Mouse (Mus musculus) 3T3-L1 (cell line): Measurements from ENCODE around the gene Hipk2.

Source experiments
- DNase-seq: peaks from one replicate; pipeline ENCODE4 v3.0.0-alpha.2; 2015; ENCODE audit warnings: low read depth, low spot score

The Hipk2 gene

DNA sequence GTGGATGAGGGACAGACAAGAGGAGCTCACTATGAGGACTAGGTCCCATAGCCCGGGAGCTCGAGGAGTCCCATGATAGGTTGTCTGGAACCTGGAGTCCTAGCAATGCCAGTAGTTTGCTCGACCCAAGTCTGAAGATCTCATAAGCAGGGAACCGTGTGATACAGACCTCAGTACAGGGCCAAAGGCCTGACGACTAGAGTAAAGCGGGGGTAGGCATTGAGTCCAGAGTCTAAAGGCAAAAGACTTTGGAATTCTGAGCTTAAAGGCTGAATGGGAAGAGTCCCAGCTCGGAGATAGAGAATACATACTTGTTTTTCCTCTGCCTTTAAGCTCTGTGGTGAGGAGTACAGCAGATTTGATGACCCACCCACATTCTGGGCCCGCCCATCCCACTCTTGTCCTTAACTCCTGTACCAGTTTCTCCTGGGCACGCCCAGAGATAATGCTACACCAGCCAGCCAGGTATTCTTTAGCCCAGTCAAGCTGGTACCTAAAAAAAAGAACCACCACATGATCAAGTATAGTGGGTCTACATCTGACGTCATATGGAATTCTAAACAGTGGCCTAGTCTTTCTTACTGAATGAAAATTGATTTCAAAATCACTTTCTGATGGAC lies 27.0 kb upstream of the Hipk2 start:
- DNase-seq: no peak

DNA sequence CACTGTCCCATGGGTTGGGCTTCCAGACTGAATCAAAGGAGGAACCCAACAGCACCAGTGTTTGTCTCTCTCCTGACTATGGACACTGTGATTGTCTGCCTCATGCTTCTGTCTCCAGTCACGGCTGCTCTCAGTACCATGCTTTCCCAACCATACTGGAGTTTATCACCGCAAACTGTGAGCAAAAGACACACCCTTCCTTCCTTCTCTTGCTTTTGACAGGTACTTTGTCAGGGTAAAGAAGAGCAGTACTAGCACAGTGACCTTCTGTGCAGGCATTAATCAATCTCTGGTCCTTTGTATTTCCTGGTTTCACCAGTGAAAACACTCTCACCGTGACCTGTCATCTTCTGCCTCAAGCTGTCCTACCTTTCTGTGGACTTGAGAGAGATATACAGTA lies 25.7 kb upstream of the Hipk2 start:
- no peak for DNase-seq

DNA sequence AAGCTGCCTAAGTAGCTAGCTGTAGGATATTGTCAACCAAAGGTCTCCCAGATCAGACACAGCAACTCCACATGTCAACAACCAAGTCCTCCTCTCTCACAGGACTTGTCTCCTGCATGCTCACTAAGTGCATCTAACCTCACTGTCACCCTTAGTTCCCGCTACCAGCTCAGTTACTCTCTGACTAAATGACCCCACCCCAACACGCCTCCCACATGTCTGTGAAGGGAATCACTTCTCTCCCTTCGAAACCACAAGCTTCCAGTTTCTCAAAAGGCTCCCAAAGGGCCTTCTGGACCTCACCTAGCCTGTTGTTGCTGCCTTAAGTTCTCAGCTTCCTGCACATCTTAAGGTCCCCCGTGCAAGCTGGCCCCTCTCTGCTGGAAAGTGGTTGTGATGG lies 25.2 kb upstream of the Hipk2 start:
- DNase-seq: peak; percentile 20

DNA sequence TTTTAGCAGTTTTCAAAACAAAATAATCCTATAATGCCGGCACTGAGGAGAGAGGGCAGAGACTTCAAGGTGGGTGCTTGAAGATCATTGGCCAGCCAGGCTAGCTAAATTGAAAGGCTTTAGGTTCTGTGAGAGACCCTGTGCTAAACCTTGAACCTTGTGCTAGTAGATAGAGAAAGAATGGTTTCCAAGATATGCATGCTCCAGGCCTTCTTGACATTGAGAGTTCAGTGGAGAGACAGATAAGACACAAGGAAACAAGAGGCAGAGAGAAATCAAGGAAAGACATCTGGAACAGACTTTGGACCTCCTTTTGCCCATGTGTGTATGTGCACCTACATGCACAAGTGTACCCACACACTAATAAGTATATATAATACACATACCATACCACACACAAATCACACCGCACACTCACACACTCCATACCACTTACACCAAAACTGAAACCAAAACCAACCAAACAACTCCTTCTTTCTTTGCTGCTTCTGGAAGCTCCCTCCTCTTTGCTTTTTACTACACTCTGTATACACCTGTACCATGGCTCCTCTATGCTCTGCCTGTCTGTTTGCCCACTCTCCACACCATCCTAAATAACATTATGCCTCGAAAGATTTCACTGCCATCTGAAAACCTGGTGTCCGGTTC lies 24.6 kb upstream of the Hipk2 start:
- DNase-seq: no peak

DNA sequence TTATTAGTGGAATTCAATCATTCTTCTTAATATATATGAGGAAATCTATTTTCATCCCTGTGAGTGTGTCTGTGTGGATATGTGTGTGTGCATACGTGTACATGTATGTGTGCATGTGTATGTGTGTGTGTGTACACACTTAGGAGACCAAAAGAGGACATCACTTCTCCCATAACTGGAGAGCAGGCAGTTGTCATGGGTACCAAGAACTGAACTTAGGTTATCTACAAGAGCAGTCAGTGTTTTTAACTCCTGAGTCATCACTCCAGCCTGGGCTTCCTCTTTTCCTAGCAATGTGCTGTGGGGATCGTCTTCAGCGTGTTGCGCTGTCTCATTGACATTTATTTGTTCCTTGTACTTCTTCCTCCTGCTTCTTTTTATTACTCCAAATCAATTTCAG lies 24.1 kb upstream of the Hipk2 start:
- no peak for DNase-seq

DNA sequence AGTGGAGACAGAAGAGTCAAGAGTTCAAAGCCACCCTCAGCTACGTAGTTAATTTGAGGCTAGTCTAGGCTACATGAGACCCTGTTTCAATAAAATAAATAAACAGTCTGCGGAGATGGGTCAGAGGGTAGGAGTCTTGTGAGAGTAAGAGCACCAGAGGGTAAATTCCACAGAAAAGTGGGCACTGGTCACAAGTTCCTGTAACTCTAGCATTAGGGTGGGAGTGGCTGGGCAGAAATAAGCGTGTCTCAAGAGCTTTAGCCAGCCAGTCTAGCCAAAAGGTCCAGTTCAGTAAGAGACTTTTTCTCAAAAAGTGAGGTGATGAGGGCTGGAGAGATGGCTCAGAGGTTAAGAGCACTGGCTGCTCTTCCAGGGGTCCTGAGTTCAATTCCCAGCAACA lies 17.6 kb upstream of the Hipk2 start:
- no peak for DNase-seq

DNA sequence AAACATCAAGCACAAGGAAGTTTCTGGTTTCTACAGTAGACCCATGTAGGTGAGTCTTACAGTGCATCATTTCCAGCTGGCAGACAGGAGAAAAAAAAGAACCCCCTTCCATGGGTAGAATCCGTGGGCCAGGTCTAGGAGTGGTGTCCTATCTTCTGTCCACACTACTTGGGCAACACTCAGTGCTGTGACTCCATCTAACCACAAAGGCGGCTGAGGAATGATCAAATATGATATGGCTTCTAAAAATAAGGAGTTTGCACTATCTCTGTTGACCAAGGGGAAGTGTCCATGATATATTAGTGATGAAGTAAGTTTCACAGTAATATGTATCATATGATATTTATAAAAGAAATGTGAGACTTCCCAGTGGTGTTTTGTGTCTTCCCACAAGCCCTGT lies 16.1 kb upstream of the Hipk2 start:
- no peak for DNase-seq

DNA sequence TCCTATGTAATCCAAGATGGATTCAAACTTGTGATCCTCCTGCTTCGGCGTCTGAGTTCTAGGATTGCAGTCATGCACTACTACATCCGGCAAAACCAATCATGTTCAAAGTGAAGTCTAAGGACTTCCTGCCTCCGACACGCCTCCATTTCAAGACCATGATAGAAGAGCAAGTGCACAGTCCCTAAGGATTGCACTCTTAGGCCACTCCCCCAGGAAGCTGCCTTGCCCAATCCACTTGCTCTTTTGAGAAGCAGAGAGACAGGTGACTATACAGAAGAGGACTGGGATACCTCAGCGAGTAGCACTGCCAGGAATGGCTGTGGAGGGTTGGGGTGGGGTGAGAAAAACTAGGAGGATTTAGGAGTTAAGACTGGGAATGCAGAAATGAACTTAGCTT lies 13.2 kb upstream of the Hipk2 start:
- no peak for DNase-seq

DNA sequence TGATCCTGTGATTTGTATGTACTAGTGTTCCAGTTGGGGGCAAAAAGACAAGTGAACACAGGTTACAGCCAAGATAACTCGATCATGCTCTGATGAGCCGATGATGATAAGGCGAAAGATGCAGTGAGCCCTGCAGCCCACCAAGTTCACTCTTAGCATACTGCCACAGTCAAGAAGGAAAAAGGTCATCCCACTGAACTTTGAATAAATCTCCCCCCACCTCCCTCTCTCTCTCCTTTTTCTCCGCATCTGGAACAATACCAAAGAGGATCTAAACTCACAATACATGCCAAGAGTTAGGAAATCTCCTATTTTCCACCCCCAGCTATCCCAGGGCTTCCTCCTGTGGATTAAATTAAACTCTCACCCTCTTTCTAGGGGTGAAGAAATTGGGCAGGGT lies 11.5 kb upstream of the Hipk2 start:
- no peak for DNase-seq

DNA sequence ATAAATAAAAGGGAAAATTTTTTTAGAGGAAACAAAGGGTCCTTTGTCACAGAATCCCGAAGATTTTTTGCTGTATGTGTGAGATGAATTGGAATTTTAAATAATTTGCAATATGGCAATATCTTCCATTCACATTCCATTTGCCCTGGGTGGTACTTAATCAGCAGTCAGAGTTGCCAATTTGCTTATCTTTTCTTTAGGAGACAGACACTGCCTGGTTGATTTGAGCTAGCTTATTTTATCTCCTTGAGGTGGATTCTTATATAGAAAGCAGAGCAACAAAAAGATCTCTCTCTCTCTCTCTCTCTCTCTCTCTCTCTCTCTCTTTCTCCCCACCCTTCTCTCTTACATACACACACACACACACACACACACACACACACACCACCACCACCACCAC lies 9.2 kb upstream of the Hipk2 start:
- DNase-seq: no peak

DNA sequence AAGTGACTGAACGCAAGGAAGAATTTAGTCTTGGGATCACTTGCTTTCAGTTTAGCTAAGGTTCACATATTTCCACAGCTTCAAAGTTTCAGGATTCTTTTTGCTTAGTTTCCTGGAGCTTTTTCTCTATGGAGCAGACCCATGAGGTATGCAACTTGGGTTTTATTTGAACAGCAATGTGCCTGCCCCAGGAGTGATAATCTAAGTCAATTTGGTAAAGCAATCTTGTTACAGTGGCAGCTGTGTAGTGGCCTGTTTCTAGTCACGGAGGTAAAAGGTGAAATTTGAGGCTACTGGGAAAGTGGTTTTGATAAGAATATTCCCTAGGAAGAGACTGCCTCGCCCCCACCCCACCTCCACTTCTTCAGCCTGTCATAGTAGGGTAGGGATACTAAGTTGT lies 8.5 kb upstream of the Hipk2 start:
- no peak for DNase-seq

DNA sequence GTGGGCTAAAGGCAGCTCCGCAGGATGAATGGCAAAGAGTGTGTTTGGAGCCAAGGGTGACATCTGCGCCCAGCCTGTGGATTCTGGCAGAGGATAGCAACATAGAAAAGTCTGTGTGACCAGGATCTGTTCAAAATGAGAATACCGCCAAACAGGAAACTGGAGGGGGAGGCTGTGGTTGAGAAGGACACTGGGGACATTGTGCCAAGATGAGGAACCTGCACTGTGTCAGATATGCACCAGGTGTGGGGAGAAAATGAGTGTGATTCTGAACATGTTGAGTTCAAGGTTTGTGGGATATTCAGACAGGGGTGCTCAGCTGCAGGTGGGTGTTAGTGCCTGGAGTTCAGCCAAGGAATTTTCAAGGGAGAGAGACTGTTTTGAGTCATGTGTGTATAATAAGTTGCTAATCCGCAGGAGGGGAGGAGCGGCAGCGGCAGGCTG lies 6.8 kb upstream of the Hipk2 start:
- DNase-seq: peak; percentile 63

DNA sequence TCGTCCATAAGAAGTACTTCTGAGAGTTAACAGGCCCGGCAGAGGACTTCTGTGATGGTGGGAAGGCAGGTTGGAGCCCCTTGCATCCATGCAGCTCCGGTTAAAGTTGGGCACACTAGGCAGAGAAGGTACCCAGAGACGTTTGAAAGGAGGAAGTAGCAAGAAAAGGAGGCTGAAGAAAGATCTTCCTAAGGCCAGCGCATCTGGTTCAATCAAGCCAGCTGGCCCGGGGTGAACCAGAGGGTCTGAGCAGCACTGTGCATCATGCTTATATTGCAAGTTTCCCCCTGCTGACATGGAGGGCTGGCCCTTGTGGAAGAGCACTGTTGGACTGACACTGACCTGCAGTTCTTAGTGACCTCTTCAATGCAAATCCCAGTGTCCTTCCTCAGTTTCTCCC lies 6.0 kb upstream of the Hipk2 start:
- no peak for DNase-seq

DNA sequence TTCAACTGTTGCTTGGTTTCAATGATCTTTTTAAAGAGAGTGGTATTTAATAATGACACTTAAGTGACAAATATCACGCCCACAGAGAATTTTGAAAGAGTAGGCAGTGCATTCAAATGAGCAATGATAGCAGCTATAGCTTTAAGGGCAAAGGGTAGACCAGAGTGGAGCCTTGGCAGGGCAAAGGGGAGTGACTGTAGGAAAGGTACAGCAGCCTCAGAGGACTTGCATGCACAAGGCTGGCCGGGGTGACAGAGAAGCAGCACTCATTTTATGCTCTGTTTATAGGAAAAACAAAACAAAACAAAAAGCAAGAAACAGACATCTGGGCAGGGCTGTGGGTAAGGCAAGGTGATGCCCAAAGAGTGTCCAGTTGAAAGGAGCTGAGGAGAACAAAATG lies 5.5 kb upstream of the Hipk2 start:
- DNase-seq: no peak

DNA sequence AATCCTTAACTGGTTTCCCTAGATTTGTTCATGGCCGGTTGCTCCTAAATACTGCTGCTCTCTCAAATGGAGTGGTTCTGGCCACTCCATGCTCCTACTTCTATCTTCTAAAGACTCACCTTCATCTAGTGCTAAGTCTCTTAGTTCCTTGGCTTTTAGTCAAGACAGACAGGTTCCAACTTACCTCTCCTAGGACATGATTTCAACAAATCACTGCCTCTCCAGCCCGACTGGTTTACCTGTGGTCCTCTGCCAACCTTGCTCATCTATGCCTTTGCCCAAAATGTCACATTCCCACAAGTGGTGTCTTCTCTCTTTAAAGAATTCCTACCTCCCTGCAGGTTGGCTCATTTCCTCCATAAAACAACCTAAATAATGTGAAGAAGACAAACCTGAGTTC lies 1.7 kb upstream of the Hipk2 start:
- DNase-seq: no peak

DNA sequence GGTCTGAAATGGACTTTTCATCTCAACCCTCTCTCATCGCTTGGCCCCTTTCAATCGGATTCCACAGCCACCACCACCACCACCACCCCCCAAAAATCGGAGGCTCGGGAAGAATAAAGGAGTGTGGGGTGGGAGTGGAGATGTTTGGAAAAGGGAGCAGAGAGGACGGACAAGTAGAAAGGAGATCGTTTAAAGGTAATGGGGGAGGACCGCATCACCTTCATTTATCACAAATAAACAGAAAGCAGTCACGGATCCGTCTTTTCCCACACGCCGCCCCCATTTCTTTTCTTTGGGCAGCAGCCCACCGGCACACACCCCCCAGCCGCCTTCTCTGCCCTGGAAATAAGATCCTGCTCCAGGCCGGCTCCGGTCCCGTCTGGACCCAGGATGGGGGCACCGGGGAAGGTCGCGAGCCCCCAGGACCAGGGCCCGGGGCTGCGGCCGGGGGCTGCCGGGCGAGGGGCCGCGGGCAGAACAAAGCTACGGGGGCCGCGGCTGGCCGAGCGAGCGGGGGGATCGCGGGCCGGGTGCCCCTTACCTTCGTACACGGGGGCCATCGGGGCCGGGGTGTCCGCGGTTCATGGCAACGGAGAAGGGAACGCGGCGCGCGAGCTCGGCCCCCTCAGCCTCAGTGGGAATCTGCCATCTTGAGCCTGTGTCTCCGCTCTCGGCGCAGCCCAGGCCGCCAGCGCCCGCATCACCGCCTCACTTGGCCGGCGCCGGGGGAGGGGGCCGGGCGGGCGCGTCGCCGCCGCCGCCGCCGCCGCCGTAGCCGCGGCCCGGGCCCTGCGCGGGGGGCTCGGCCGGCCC lies 501 bp downstream of the Hipk2 start, which contains the start of gene Tbxas1:
TSS of gene Tbxas1 (plus strand) at position 147 of the 813 bp plus-strand sequence.
- peak; percentile 41 for DNase-seq

DNA sequence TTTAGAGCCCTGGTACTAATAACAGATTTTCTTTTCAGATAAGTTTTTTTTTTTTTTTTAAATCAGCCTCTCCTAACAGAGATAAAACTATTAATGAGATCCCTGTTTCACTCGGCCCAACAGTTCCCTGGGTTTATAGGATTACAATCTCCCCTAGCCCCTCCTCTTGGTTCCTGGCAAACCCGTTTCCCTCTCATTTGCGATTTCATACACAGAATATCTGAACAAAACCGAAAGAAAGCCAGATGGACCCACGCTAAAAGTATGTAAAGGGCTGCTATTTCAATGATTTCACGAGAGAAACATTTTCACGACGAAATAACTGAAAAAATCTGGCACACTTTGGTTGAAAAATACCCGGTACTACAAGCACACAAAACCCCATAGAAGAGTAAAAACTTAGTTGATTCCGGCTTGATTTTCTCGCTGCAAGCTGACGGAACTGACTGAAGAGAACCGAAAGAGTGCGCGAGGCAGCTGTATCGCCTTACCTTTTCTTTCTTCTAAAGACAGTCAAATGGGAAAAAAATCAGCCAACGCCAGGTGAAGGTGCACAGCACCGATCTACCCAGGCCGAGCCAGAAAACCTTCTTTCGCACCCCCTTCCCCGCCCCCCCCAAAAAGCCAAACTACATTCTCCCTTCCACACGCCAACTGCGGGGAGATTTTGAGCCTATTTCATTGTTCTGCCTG lies 1.3 kb downstream of the Hipk2 start:
- peak; percentile 73 for DNase-seq

DNA sequence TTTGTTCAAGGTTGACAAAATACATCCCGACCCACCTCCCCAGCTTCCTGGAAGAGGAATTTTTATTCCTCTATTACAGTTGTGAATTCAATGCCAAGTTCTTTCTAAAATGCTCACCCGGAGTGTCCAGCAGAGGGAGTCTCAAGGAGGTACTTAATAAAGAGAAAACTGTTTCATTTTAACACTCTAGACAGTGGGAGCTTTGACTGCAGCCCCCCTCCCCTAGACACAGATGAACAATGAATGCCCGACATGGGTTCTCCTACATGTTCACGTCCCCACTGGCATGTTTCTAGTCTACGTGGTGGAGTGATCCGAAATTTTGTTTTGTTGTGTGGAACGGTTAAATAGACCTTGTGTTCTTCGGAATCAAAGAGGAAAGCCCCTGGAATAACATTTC lies 1.9 kb downstream of the Hipk2 start:
- DNase-seq: peak; percentile 90

DNA sequence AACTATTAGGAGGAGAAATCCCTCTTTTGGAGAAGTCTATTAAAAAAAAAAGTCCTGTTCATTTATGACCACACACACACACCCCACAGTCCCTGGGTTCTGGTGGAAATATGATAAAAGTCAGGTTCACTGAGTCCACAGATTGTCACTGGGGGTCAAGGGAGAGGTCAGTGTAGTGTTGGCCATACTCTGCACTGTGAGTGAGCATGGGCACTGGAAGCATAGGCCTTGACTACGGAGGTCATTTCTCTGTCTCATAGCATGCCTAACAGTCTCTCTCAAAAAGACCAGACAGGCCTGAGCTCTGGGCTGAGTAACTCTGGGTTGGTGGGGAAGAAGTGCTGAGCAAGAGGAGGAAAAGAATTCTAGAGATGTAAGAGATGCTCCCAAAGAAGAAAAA lies 2.6 kb downstream of the Hipk2 start:
- DNase-seq: peak; percentile 15

DNA sequence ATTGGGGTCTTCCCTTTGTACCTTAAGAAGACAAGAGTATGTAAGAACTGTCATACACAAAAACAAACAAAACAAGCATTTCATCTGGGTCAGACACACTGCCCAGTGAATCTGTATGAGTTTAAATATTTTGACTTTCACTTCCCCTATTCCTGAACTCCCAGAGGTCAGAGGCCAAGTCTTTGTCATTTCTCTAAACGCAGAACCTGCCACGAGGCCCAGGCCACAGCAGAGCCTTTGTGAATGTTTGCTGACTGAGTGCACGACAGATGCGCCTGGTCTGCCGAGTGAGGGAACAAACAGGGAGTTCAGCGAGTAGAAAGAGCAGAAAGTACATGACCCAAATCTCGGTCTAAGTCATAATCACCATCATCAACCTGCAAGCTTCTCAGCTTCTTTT lies 4.9 kb downstream of the Hipk2 start:
- DNase-seq: no peak

DNA sequence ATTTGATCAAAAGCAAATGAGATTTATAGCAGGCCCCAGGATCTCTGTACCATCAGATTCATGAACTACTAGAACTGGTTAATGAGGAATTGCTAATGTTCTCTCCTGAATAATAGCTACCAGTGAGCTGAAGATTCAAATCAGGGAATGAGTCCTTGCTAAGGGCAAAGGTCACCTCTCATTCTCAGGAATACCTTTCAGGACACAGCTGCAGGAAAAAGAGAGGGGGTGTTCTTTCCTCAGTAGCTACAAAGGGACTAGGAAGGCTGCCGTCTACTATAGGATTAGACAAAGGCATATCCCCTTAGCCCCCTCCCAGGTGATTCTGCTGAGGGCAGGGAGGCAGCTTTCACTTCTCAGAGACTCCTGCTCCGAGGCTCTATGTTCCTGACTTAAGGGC lies 5.9 kb downstream of the Hipk2 start:
- DNase-seq: no peak

DNA sequence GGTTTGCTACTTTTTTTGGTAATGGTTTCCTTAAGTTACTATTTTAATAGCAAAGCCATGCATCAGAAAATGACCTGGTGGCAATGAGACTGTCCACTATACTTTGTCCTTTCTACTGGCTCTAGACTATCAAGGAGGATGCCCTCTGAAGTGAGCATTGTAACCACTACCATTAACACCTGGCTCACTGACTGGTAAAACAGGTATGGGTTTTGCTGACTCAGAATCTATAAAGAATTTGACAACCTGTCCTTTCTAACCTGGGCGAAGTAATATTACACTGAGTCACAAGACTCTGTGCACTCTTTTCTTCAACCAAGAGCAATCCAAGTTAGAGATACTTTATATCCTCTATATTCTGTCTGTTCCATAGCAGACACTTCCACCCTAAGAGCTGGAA lies 7.0 kb downstream of the Hipk2 start:
- DNase-seq: no peak
